Comparison of ENCODE assay signal across 17 mouse cellular contexts in genomic region chr8:83061873-83062272, GRCm38 (mm10).
A peak's percentile ranks its signal among the peaks of the same experiment; 100 is the strongest.
DNase-seq lines count a peak whose midpoint lies in the region; ATAC-seq lines count a peak whose summit lies in the region.
"Had no signal": no experiment of that assay in that cellular context is flagged by ENCODE, and none has a peak within 500 bp of the region (broad histone marks: within the 10 kb centered on the region; RNA-seq: fewer than 3 reads in every experiment).

No protein-coding gene starts in this region.

- H3K79me2 ChIP-seq in macrophage (ENCODE audit: inconsistent target), result peaks cover 5% of the 10 kb centered on the region; the same call in 1 of the 2 replicates

- no peaks in the 10 kb centered on the region for H3K9me3 ChIP-seq in heart, embryonic 10.5 days
- no peaks in the 10 kb centered on the region for H3K9me3 ChIP-seq in heart, embryonic 12.5 days (replicated peaks)
- no peaks in the 10 kb centered on the region for H3K9me3 ChIP-seq in midbrain, embryonic 11.5 days (ENCODE audit: control insufficient read depth, low read length)
- H3K9me3 ChIP-seq in midbrain, embryonic 16.5 days (replicated peaks; ENCODE audit: control insufficient read depth, low read length, poor library complexity, severe bottlenecking), result no peaks in the 10 kb centered on the region
- H3K9me3 ChIP-seq: embryonic facial prominence, embryonic 10.5 days; embryonic facial prominence, embryonic 12.5 days; forebrain, embryonic 13.5 days; forebrain, embryonic 15.5 days had no signal

- H3K4me3 ChIP-seq in heart, embryonic 10.5 days, result no peak overlapping the region
- no peak overlapping the region for H3K4me3 ChIP-seq in heart, embryonic 12.5 days
- no peak overlapping the region for H3K4me3 ChIP-seq in midbrain, embryonic 11.5 days (ENCODE audit: low read depth, low read length)
- no peak overlapping the region for H3K4me3 ChIP-seq in midbrain, embryonic 16.5 days (ENCODE audit: low read depth, low read length)
- no peak overlapping the region for H3K4me3 ChIP-seq in macrophage (ENCODE audit: inconsistent target)
- H3K4me3 ChIP-seq: embryonic facial prominence, embryonic 10.5 days; embryonic facial prominence, embryonic 12.5 days; forebrain, embryonic 13.5 days; forebrain, embryonic 15.5 days had no signal

- no peaks in the 10 kb centered on the region for H3K27me3 ChIP-seq in heart, embryonic 10.5 days (ENCODE audit: insufficient read depth, poor library complexity, severe bottlenecking)
- no peaks in the 10 kb centered on the region for H3K27me3 ChIP-seq in heart, embryonic 12.5 days (replicated peaks)
- H3K27me3 ChIP-seq in midbrain, embryonic 11.5 days (ENCODE audit: control insufficient read depth, insufficient read depth, low read length), result no peaks in the 10 kb centered on the region
- H3K27me3 ChIP-seq in midbrain, embryonic 16.5 days (ENCODE audit: control insufficient read depth, insufficient read depth, low read depth, low read length), result no peaks in the 10 kb centered on the region
- H3K27me3 ChIP-seq: embryonic facial prominence, embryonic 12.5 days; forebrain, embryonic 13.5 days; forebrain, embryonic 15.5 days had no signal

- H3K9ac ChIP-seq in heart, embryonic 12.5 days, result no peak overlapping the region
- no peak overlapping the region for H3K9ac ChIP-seq in midbrain, embryonic 11.5 days (ENCODE audit: low read length)
- no peak overlapping the region for H3K9ac ChIP-seq in midbrain, embryonic 16.5 days (ENCODE audit: low read depth, low read length)
- H3K9ac ChIP-seq: embryonic facial prominence, embryonic 12.5 days; forebrain, embryonic 13.5 days; forebrain, embryonic 15.5 days had no signal

- H3K36me3 ChIP-seq in heart, embryonic 10.5 days, result no peaks in the 10 kb centered on the region
- no peaks in the 10 kb centered on the region for H3K36me3 ChIP-seq in heart, embryonic 12.5 days
- H3K36me3 ChIP-seq in midbrain, embryonic 11.5 days (ENCODE audit: control insufficient read depth, insufficient read depth, low read length), result no peaks in the 10 kb centered on the region
- H3K36me3 ChIP-seq in midbrain, embryonic 16.5 days (ENCODE audit: control insufficient read depth, insufficient read depth, low read length), result no peaks in the 10 kb centered on the region
- no peaks in the 10 kb centered on the region for H3K36me3 ChIP-seq in macrophage (ENCODE audit: inconsistent target)
- H3K36me3 ChIP-seq: embryonic facial prominence, embryonic 10.5 days; embryonic facial prominence, embryonic 12.5 days; forebrain, embryonic 15.5 days had no signal

- no peak overlapping the region for H3K4me2 ChIP-seq in heart, embryonic 12.5 days
- no peak overlapping the region for H3K4me2 ChIP-seq in midbrain, embryonic 11.5 days
- H3K4me2 ChIP-seq in midbrain, embryonic 16.5 days (ENCODE audit: low read length), result no peak overlapping the region
- H3K4me2 ChIP-seq: embryonic facial prominence, embryonic 12.5 days; forebrain, embryonic 13.5 days; forebrain, embryonic 15.5 days had no signal

- no peak overlapping the region for H3K27ac ChIP-seq in heart, embryonic 10.5 days
- no peak overlapping the region for H3K27ac ChIP-seq in heart, embryonic 12.5 days (ENCODE audit: poor library complexity, severe bottlenecking)
- no peak overlapping the region for H3K27ac ChIP-seq in midbrain, embryonic 11.5 days (ENCODE audit: low read depth, low read length)
- no peak overlapping the region for H3K27ac ChIP-seq in midbrain, embryonic 16.5 days (ENCODE audit: low read length)
- peak overlapping the region; percentile 99 for H3K27ac ChIP-seq in macrophage
- H3K27ac ChIP-seq: embryonic facial prominence, embryonic 10.5 days; embryonic facial prominence, embryonic 12.5 days; forebrain, embryonic 13.5 days; forebrain, embryonic 15.5 days had no signal

- peak; percentile 1 for DNase-seq in heart, embryonic 10.5 days (ENCODE audit: low spot score)
- DNase-seq in midbrain, embryonic 11.5 days (ENCODE audit: low spot score, missing footprints), result peak; percentile 51
- DNase-seq in spleen, adult 18-20 months, result no peak
- DNase-seq: adrenal gland, adult 2 months; adrenal gland, postnatal 25 days; cerebellum, adult 11-12 months; cerebellum, adult 2 months; cerebellum, adult 9-10 months; cerebellum, postnatal 10 days; cerebellum, postnatal 25 days had no signal

- no peaks in the 10 kb centered on the region for H3K4me1 ChIP-seq in heart, embryonic 10.5 days
- no peaks in the 10 kb centered on the region for H3K4me1 ChIP-seq in heart, embryonic 12.5 days (replicated peaks)
- H3K4me1 ChIP-seq in midbrain, embryonic 11.5 days (ENCODE audit: control insufficient read depth, insufficient read depth, low read length), result no peaks in the 10 kb centered on the region
- no peaks in the 10 kb centered on the region for H3K4me1 ChIP-seq in midbrain, embryonic 16.5 days (ENCODE audit: control insufficient read depth, insufficient read depth, low read length)

- no peak for ATAC-seq in heart, embryonic 12.5 days (ENCODE audit: insufficient number of reproducible peaks, low FRiP score)
- no peak for ATAC-seq in midbrain, embryonic 11.5 days (ENCODE audit: low FRiP score)
- ATAC-seq in midbrain, embryonic 16.5 days, result no peak
- ATAC-seq: forebrain, embryonic 13.5 days; forebrain, embryonic 15.5 days had no signal

- WGBS in heart, embryonic 10.5 days, result 82% methylated on average over 3 of the region's 3 CpGs
- WGBS in heart, embryonic 12.5 days, result 81% methylated on average over 3 of the region's 3 CpGs
- WGBS in midbrain, embryonic 11.5 days, result 77% methylated on average over 3 of the region's 3 CpGs
- 84% methylated on average over 3 of the region's 3 CpGs for WGBS in midbrain, embryonic 16.5 days
- WGBS in macrophage (ENCODE audit: missing documents), result 57% methylated on average over 3 of the region's 3 CpGs

Comparison
In these comparisons a context has a peak if more than half of its experiments do, and no peak if none do; other contexts are left out.
1. DNase-seq: peak in heart, embryonic 10.5 days (single experiment) and midbrain, embryonic 11.5 days (single experiment); none in spleen, adult 18-20 months (0 of 2).